ENCODE assay signal across 8 mouse cellular contexts in the genomic region with DNA sequence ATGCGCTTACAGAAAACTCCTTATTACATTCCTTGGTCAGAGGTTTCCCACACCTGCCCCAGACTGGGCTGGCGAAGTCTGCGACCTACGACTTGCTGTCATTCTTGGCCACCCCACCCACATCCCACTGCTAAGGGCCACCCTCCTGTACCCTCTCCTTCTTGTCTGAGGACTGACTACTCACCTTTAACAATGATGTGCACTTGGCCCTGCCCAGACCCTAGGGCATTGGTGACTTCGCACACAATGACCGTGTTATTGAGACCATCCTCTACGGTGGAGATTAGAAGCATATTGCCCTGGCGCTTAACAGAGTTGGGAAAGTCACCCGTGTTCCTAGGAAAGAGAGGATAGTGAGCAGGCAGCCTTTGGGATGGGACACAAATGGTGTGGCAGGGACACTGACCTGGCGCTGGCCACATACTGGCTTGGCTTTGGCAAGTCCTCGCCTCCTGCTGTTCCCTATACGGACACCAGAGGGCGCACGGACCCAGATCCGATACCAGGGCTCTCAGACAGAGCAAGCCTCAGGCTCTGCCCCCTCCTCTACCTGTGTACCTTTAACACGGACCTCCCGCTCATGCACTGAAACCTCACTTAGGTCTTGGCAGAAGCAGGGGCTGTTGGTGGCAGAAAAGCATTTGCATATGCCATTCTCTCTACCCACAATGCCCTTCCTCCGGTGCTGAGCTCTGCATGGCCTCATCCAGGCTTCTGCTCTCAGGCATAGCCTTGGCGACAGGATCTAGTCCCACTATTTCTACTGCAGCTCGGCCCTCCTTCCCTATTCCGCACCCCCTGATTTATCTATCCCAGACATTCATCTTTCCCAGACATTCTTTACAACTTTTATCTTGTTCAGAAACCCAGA. TPM values are rescaled to one million over a fixed set of nuclear protein-coding genes. Genes with fewer than 3 reads are reported as not detected.
DNase-seq lines count a peak whose midpoint lies in the region; ATAC-seq and TF ChIP-seq lines count a peak whose summit lies in the region.

No protein-coding gene starts in this region.

- peak; percentile 44 for DNase-seq in c-Kit-positive CD71-positive TER-119-negative erythroid progenitor cells, embryonic 14.5 days (ENCODE audit: low read depth)
- DNase-seq in heart, postnatal 36 days, result peak; percentile 86 to 94
- peak; percentile 54 to 87 for DNase-seq in layer of hippocampus, adult 2 months (ENCODE audit: low spot score in 2 of 2)
- DNase-seq in ovary, adult 18-20 months (ENCODE audit: low spot score), result peak; percentile 52
- peak; percentile 79 to 88 for DNase-seq in thymus, postnatal 10 days (ENCODE audit: low spot score in 2 of 2)

- no peak for TF ChIP-seq POLR2A in ES-Bruce4 (IDR thresholded peaks at IDR 0.05; ENCODE audit: insufficient read depth, low read length)

- intact Hi-C loops in heart, postnatal 36 days (cut with DNase I), result loop anchor here (1.0 kb wide), 1 partner anchor 46 kb away; no protein-coding TSS in a partner anchor

- H3K9me3 ChIP-seq in ES-Bruce4 (replicated peaks; ENCODE audit: control insufficient read depth, insufficient read depth, low read length, poor library complexity, severe bottlenecking), result no peaks in the 10 kb centered on the region
- H3K9me3 ChIP-seq in forebrain, embryonic 13.5 days (replicated peaks), result peaks cover 6% of the 10 kb centered on the region; the same call in 1 of the 2 replicates
- no peaks in the 10 kb centered on the region for H3K9me3 ChIP-seq in lung, embryonic 15.5 days

- H3K4me1 ChIP-seq in ES-Bruce4 (ENCODE audit: control insufficient read depth, insufficient read depth, low read length), result peaks cover 2% of the 10 kb centered on the region
- no peaks in the 10 kb centered on the region for H3K4me1 ChIP-seq in forebrain, embryonic 13.5 days
- H3K4me1 ChIP-seq in lung, embryonic 15.5 days, result no peaks in the 10 kb centered on the region

- ATAC-seq in forebrain, embryonic 13.5 days, result peak; percentile 70
- peak; percentile 66; the same call in 1 of the 2 replicates for ATAC-seq in lung, embryonic 15.5 days (ENCODE audit: borderline replicate concordance, extremely low read depth, low FRiP score, low TSS enrichment)

- H3K27ac ChIP-seq in ES-Bruce4 (ENCODE audit: insufficient read depth, low read length), result no peak overlapping the region
- H3K27ac ChIP-seq in forebrain, embryonic 13.5 days, result no peak overlapping the region
- no peak overlapping the region for H3K27ac ChIP-seq in layer of hippocampus, adult 2 months
- no peak overlapping the region for H3K27ac ChIP-seq in lung, embryonic 15.5 days

- 51% methylated on average over 21 of the region's 21 CpGs for WGBS in forebrain, embryonic 13.5 days
- WGBS in lung, embryonic 15.5 days, result 50% methylated on average over 21 of the region's 21 CpGs

- no peak overlapping the region for H3K9ac ChIP-seq in ES-Bruce4 (ENCODE audit: low read depth, poor library complexity, severe bottlenecking)
- H3K9ac ChIP-seq in forebrain, embryonic 13.5 days, result no peak overlapping the region
- no peak overlapping the region for H3K9ac ChIP-seq in lung, embryonic 15.5 days

- peaks cover 12% of the 10 kb centered on the region for H3K36me3 ChIP-seq in ES-Bruce4 (ENCODE audit: control insufficient read depth, insufficient read depth, low read length, poor library complexity, severe bottlenecking)
- peaks cover 14% of the 10 kb centered on the region for H3K36me3 ChIP-seq in forebrain, embryonic 13.5 days (ENCODE audit: poor library complexity, severe bottlenecking)
- peaks cover 69% of the 10 kb centered on the region for H3K36me3 ChIP-seq in lung, embryonic 15.5 days

- no peaks in the 10 kb centered on the region for H3K27me3 ChIP-seq in ES-Bruce4 (ENCODE audit: control insufficient read depth, insufficient read depth, low read length, poor library complexity, severe bottlenecking)
- H3K27me3 ChIP-seq in forebrain, embryonic 13.5 days, result no peaks in the 10 kb centered on the region
- no peaks in the 10 kb centered on the region for H3K27me3 ChIP-seq in lung, embryonic 15.5 days

- no peak for TF ChIP-seq EP300 in ES-Bruce4 (IDR thresholded peaks at IDR 0.05; ENCODE audit: insufficient read depth, low read depth, low read length)

- no peak overlapping the region for H3K4me3 ChIP-seq in ES-Bruce4 (ENCODE audit: low read depth, low read length)
- H3K4me3 ChIP-seq in forebrain, embryonic 13.5 days, result no peak overlapping the region
- H3K4me3 ChIP-seq in layer of hippocampus, adult 2 months, result no peak overlapping the region
- H3K4me3 ChIP-seq in lung, embryonic 15.5 days, result no peak overlapping the region

- TF ChIP-seq CTCF in ES-Bruce4 (IDR thresholded peaks at IDR 0.05; ENCODE audit: low read depth, low read length), result peak; percentile 91
- peak; percentile 98 for TF ChIP-seq CTCF in layer of hippocampus, adult 2 months (conservative IDR thresholded peaks at IDR 0.05)

- no peak overlapping the region for H3K4me2 ChIP-seq in forebrain, embryonic 13.5 days
- no peak overlapping the region for H3K4me2 ChIP-seq in lung, embryonic 15.5 days

RNA-seq across cellular contexts. Expression of a gene that starts 10.3 kb away (rescaled TPM):
- 63.5 and 68.1 TPM in 2 replicates for polyA plus RNA-seq in ES-Bruce4 (2011; ENCODE audit: insufficient read depth, insufficient read length, low read depth, missing spikeins)
- polyA plus RNA-seq in forebrain, embryonic 13.5 days (2015; fragmentation: Nextera tagmentation; extraction: Ambion mirVana), result 4.9 and 5.1 TPM in 2 replicates
- 10 to 100 TPM; 19.8 to 25.0 TPM for total RNA-seq in heart, postnatal 36 days (2021)
- 10 to 100 TPM; 13.6 to 16.3 TPM for total RNA-seq in layer of hippocampus, adult 2 months (2021)
- 19.0 and 22.5 TPM in 2 replicates for polyA plus RNA-seq in lung, embryonic 15.5 days (2015; fragmentation: Nextera tagmentation; extraction: Ambion mirVana)

RNA-seq across cellular contexts. Expression of a gene that starts 22.9 kb away (rescaled TPM):
- not detected in 2 replicates for polyA plus RNA-seq in ES-Bruce4 (2011; ENCODE audit: insufficient read depth, insufficient read length, low read depth, missing spikeins)
- polyA plus RNA-seq in forebrain, embryonic 13.5 days (2015; fragmentation: Nextera tagmentation; extraction: Ambion mirVana), result not detected in 2 replicates
- total RNA-seq in heart, postnatal 36 days (2021), result not detected
- total RNA-seq in layer of hippocampus, adult 2 months (2021), result not detected
- not detected in 2 replicates for polyA plus RNA-seq in lung, embryonic 15.5 days (2015; fragmentation: Nextera tagmentation; extraction: Ambion mirVana)

RNA-seq across cellular contexts. Expression of a gene that starts 39.9 kb away (rescaled TPM):
- polyA plus RNA-seq in ES-Bruce4 (2011; ENCODE audit: insufficient read depth, insufficient read length, low read depth, missing spikeins), result 1.3 and 2.1 TPM in 2 replicates
- not detected in 2 replicates for polyA plus RNA-seq in forebrain, embryonic 13.5 days (2015; fragmentation: Nextera tagmentation; extraction: Ambion mirVana)
- 1 to 10 TPM; 1.4 TPM for total RNA-seq in heart, postnatal 36 days (2021)
- total RNA-seq in layer of hippocampus, adult 2 months (2021), result not detected
- 1.4 and 2.0 TPM in 2 replicates for polyA plus RNA-seq in lung, embryonic 15.5 days (2015; fragmentation: Nextera tagmentation; extraction: Ambion mirVana)

RNA-seq across cellular contexts. Expression of a gene that starts 49.6 kb away (rescaled TPM):
- not detected in 2 replicates for polyA plus RNA-seq in ES-Bruce4 (2011; ENCODE audit: insufficient read depth, insufficient read length, low read depth, missing spikeins)
- polyA plus RNA-seq in forebrain, embryonic 13.5 days (2015; fragmentation: Nextera tagmentation; extraction: Ambion mirVana), result not detected in 2 replicates
- total RNA-seq in heart, postnatal 36 days (2021), result under 1 TPM in 1 of 2 experiments, not detected in 1; 0.69 TPM
- not detected for total RNA-seq in layer of hippocampus, adult 2 months (2021)
- not detected in 2 replicates for polyA plus RNA-seq in lung, embryonic 15.5 days (2015; fragmentation: Nextera tagmentation; extraction: Ambion mirVana)

RNA-seq across cellular contexts. Expression of a gene that starts 54.6 kb away (rescaled TPM):
- 0.21 TPM in 1 of 2 replicates, not detected in the other for polyA plus RNA-seq in ES-Bruce4 (2011; ENCODE audit: insufficient read depth, insufficient read length, low read depth, missing spikeins)
- polyA plus RNA-seq in forebrain, embryonic 13.5 days (2015; fragmentation: Nextera tagmentation; extraction: Ambion mirVana), result not detected in 2 replicates
- total RNA-seq in heart, postnatal 36 days (2021), result not detected
- total RNA-seq in layer of hippocampus, adult 2 months (2021), result not detected
- not detected in 2 replicates for polyA plus RNA-seq in lung, embryonic 15.5 days (2015; fragmentation: Nextera tagmentation; extraction: Ambion mirVana)
